In the genomic region with DNA sequence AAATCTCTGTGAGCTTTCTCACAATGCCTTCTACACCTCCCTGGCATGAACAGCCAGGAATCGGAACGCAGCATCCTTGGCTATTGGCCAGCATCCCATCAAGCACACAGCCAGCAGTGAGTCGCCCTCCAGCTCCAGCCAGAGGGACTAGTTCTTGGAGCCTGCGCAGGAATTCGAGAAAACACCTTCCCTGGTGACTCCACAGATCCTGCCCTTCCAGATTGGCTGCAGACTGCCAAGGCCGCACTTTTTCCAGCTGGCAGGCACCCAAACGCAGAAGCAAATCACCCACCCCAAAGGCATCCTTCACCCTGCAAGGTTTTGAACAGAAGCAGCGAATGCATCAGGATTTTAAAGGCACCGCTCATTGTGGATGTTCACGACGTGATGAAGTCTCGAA, we compare ENCODE assay signal across 15 mouse cellular contexts. TPM values are rescaled to one million over a fixed set of nuclear protein-coding genes. Genes with fewer than 3 reads are reported as not detected.
DNase-seq lines count a peak whose midpoint lies in the region; ATAC-seq lines count a peak whose summit lies in the region.
"Had no signal": no experiment of that assay in that cellular context is flagged by ENCODE, and none has a peak within 500 bp of the region (broad histone marks: within the 10 kb centered on the region; RNA-seq: fewer than 3 reads in every experiment).

No protein-coding gene starts in this region.

- H3K27ac ChIP-seq in forebrain, embryonic 16.5 days (ENCODE audit: low read length): no peak overlapping the region
- H3K27ac ChIP-seq in forebrain, embryonic 11.5 days (ENCODE audit: low read depth, low read length): no peak overlapping the region
- H3K27ac ChIP-seq: limb, embryonic 12.5 days; lung, embryonic 15.5 days; midbrain, embryonic 15.5 days; stomach, embryonic 15.5 days had no signal

- no peak overlapping the region for H3K4me2 ChIP-seq in forebrain, embryonic 16.5 days (ENCODE audit: low read length)
- no peak overlapping the region for H3K4me2 ChIP-seq in forebrain, embryonic 11.5 days (ENCODE audit: low read depth, low read length, severe bottlenecking)
- H3K4me2 ChIP-seq: limb, embryonic 12.5 days; lung, embryonic 15.5 days; midbrain, embryonic 15.5 days; stomach, embryonic 15.5 days had no signal

- 58% methylated on average over 12 of the region's 12 CpGs for WGBS in forebrain, embryonic 16.5 days
- 91% methylated on average over 12 of the region's 12 CpGs for WGBS in forebrain, embryonic 11.5 days

- H3K4me1 ChIP-seq in forebrain, embryonic 16.5 days (replicated peaks; ENCODE audit: control insufficient read depth, insufficient read depth, low read length): peaks cover 4% of the 10 kb centered on the region; the same call in 1 of the 2 replicates
- H3K4me1 ChIP-seq in forebrain, embryonic 11.5 days (replicated peaks; ENCODE audit: control insufficient read depth, insufficient read depth, low read length): no peaks in the 10 kb centered on the region
- H3K4me1 ChIP-seq: limb, embryonic 12.5 days; lung, embryonic 15.5 days; midbrain, embryonic 15.5 days; stomach, embryonic 15.5 days had no signal

- no peak for DNase-seq in forebrain, embryonic 11.5 days (ENCODE audit: low spot score)
- DNase-seq in left cerebral cortex, postnatal 10 days (ENCODE audit: extremely low spot score in 1 of 2, low spot score in 2 of 2): peak; percentile 8 to 29
- no peak for DNase-seq in left cerebral cortex, postnatal 25 days (ENCODE audit: low spot score in 2 of 2)
- DNase-seq in adrenal gland, postnatal 10 days: peak; percentile 72
- peak; percentile 30 for DNase-seq in gonadal fat pad, adult 2 months (ENCODE audit: low read depth)
- DNase-seq in urinary bladder, postnatal 4 days (ENCODE audit: low spot score in 2 of 2): no peak
- no peak for DNase-seq in thymus, adult 18-20 months
- DNase-seq: kidney, postnatal 25 days had no signal

- H3K36me3 ChIP-seq in forebrain, embryonic 16.5 days (ENCODE audit: control insufficient read depth, insufficient read depth): no peaks in the 10 kb centered on the region
- H3K36me3 ChIP-seq in forebrain, embryonic 11.5 days (ENCODE audit: control insufficient read depth, insufficient read depth, low read length): no peaks in the 10 kb centered on the region
- H3K36me3 ChIP-seq: limb, embryonic 12.5 days; lung, embryonic 15.5 days; midbrain, embryonic 15.5 days; stomach, embryonic 15.5 days had no signal

- H3K27me3 ChIP-seq in forebrain, embryonic 16.5 days (replicated peaks; ENCODE audit: control insufficient read depth, insufficient read depth, low read length): no peaks in the 10 kb centered on the region
- H3K27me3 ChIP-seq in forebrain, embryonic 11.5 days (ENCODE audit: control insufficient read depth, insufficient read depth, low read length): no peaks in the 10 kb centered on the region
- H3K27me3 ChIP-seq: limb, embryonic 12.5 days; lung, embryonic 15.5 days; midbrain, embryonic 15.5 days; Patski; stomach, embryonic 15.5 days had no signal

- H3K9me3 ChIP-seq in forebrain, embryonic 16.5 days (ENCODE audit: control insufficient read depth, low read length): no peaks in the 10 kb centered on the region
- H3K9me3 ChIP-seq in forebrain, embryonic 11.5 days (ENCODE audit: control insufficient read depth, low read length): no peaks in the 10 kb centered on the region
- H3K9me3 ChIP-seq: limb, embryonic 12.5 days; lung, embryonic 15.5 days; midbrain, embryonic 15.5 days; stomach, embryonic 15.5 days had no signal

- intact Hi-C loops in left cerebral cortex, postnatal 10 days (cut with DNase I): no loop called here
- intact Hi-C loops in left cerebral cortex, postnatal 25 days (cut with DNase I): no loop called here

- ATAC-seq in forebrain, embryonic 16.5 days: peak; percentile 31
- no peak for ATAC-seq in forebrain, embryonic 11.5 days (replicated peaks; ENCODE audit: low FRiP score)
- ATAC-seq: midbrain, embryonic 15.5 days; Patski had no signal

- no peak overlapping the region for H3K4me3 ChIP-seq in forebrain, embryonic 16.5 days (replicated peaks; ENCODE audit: low read length)
- no peak overlapping the region for H3K4me3 ChIP-seq in forebrain, embryonic 11.5 days (ENCODE audit: low read depth, low read length)
- H3K4me3 ChIP-seq: limb, embryonic 12.5 days; lung, embryonic 15.5 days; midbrain, embryonic 15.5 days; stomach, embryonic 15.5 days had no signal

- H3K9ac ChIP-seq in forebrain, embryonic 16.5 days (replicated peaks; ENCODE audit: low read depth, low read length): no peak overlapping the region
- no peak overlapping the region for H3K9ac ChIP-seq in forebrain, embryonic 11.5 days (ENCODE audit: low read length)
- H3K9ac ChIP-seq: limb, embryonic 12.5 days; lung, embryonic 15.5 days; midbrain, embryonic 15.5 days; stomach, embryonic 15.5 days had no signal

RNA-seq across cellular contexts. Expression of a gene that starts 42.7 kb away (rescaled TPM):
- polyA plus RNA-seq in forebrain, embryonic 16.5 days (2015; fragmentation: Nextera tagmentation; extraction: Ambion mirVana): not detected in 2 replicates
- not detected in 2 replicates for polyA plus RNA-seq in forebrain, embryonic 11.5 days (2014; fragmentation: Nextera tagmentation; extraction: Ambion mirVana)
- not detected for total RNA-seq in left cerebral cortex, postnatal 10 days (2021)
- total RNA-seq in left cerebral cortex, postnatal 25 days (2021): not detected
- not detected for total RNA-seq in adrenal gland, postnatal 10 days (2021)
- 0.16 and 0.32 TPM in 2 replicates for polyA plus RNA-seq in gonadal fat pad, adult 2 months (2012; rRNA removed)
- polyA plus RNA-seq: embryonic facial prominence, embryonic 11.5 days; limb, embryonic 12.5 days; lung, embryonic 15.5 days; midbrain, embryonic 15.5 days; Patski; stomach, embryonic 15.5 days had no signal

Comparison
In these comparisons a context has a peak if more than half of its experiments do, and no peak if none do; other contexts are left out.
1. DNase-seq: peak in left cerebral cortex, postnatal 10 days (2 of 2), adrenal gland, postnatal 10 days (single experiment) and gonadal fat pad, adult 2 months (single experiment); none in forebrain, embryonic 11.5 days (single experiment), left cerebral cortex, postnatal 25 days (0 of 2), urinary bladder, postnatal 4 days (0 of 2) and thymus, adult 18-20 months (0 of 2).